Mouse (Mus musculus) frontal cortex, postnatal 36 days (tissue): Measurements from ENCODE around the gene Mamld1.
"Not testable (repeated sequence)": the region's sequence is repeated elsewhere in the genome, so short reads cannot be mapped to it uniquely, and the experiment has no call there.

Experiments used
- DNase-seq, 2 experiments: peaks; one replicate each; pipeline ENCODE4 v3.0.0; 2022; ENCODE audit warnings: low spot score in 2 of 2

The Mamld1 gene

GRCm38 (mm10) chrX:71049864-71050576, at the start of gene Mamld1:
Mamld1 (plus strand) TSS chrX:71050256.
- peak; percentile 79 to 81 for DNase-seq

DNA sequence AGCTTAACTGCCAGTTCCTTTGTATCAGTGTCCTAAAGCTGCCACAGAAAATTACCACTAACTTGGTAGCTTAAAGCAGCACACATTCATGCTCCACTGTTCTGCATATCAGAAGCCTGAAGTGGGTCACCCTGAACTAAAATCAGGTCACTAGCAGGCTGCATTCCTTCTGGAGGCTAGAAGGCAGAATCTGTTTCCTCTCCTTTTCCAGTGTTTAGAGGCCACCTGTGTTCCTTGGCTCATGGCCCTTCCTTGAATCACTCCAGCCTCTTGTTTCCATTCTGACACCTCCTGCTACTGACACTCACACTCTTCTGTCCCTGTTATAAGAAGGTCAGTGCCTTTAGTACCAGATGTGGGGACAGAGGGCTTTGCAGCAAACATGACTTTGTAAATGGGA, 25.3 kb upstream of the Mamld1 start:
- no peak for DNase-seq

DNA sequence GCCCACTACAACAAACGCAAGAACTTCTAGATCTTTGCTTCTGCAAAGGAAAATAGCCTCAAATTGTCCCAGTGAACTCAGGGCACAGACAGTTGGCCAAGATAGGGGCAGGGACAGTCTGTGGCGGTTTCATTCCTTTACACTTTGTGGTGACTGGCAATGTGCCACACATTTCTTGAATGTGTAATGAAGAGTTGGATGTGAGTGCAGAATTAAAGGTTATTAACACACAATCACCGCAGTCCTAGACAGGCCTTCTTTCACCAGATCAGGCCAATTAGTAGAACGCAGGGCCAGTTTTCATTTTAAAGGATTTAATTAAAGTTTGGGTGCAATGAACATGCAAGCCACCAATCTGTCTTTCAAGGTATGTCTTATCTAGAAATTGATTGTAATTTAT, 22.0 kb upstream of the Mamld1 start:
- no peak for DNase-seq

DNA sequence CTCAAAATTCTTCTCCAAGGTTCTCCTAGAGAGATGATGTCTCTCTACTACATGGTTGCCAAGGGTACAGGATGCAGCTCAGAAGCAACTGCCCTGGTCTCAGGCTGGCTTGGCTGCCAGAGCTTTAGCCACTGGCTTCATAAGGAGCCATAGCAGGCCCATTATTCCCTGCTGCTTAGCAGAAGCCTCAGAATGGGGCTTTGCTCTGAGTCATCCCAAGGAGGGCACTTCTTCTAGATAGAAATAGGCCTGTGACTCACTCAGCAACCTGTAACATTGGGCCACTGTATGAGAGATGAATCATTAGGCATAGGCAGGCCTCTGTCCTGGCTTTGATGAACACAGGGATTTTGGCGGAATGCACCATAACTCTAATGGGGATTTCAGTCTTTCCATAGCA, 21.1 kb upstream of the Mamld1 start:
- DNase-seq = not testable (repeated sequence)

DNA sequence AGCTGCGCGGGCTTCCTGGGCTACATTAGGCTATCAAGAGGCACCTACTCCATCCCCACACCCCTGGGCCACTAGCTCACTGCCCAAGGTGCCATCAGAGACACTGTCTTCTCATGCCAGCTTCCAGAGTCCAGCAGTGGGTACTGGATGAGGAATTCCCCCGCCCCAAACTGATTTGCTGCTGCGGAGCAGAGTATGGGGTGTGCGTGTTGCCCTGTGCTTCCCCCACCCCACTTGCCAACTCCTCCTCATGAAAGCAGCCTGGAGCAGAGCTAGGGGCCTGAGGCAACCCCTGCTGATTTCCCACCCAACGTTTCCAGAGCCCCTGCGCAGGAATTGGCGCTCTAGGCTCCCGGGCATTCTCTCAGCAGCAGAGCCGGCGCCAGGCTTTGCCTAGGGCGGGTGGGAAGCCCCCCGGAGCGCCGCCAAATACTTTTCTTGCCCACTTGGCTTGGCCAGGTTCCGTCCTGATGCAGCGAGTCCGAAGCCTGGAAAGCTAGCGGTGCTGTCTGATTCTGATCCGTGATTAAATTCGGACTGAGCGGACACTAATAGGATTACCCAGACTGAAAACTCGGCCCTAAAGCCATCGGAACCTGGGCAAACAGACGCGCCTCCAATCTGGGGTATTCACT, 738 bp downstream of the Mamld1 start:
- DNase-seq = peak; percentile 13 to 21

DNA sequence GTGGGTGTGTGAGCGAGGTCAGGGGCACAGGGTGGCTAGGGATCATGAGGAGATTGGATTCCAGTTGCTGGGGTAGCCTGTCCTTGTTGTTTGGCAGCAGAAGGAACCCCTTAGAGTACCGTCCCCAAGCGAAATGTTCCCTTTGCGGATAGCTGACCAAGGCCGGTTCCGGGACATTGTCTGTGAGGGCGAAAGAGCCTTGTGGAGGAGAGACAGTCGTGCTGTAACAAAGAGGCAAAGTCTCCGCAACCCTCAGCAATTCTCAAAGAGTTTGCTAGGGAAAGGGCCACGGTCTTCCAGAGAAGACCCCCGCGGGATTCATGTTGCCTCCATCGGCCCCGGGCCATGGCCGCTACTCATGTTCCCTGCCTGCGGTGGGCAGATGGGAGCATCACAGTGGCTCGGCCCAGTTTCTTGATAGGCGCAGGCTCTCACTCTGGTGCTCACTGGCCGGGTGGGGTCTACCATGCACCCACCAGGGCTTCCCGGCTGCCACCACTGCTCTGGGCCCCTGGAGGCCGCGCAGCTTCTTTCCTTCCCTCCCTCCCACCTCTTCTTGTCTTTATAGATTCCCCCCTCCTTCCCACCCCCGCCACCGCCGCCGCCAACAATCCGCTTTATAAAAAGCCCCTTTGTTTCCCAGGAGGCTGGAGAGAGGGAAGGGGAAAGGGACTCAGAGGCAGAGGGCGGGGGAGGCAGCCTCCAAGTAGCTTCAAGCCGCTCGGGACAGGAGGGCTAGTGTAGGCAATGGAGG, 1.5 kb downstream of the Mamld1 start:
- DNase-seq = peak in 1 of 2 experiments; percentile 13

GRCm38 (mm10) chrX:71052115-71052478, 2.0 kb downstream of the Mamld1 start:
- peak; percentile 80 to 81 for DNase-seq

- peak; percentile 4 to 7 for DNase-seq
Measured at GRCm38 (mm10) chrX:71052481-71053216, 2.6 kb downstream of the Mamld1 start.

GRCm38 (mm10) chrX:71053246-71053645, 3.2 kb downstream of the Mamld1 start:
- no peak for DNase-seq

DNA sequence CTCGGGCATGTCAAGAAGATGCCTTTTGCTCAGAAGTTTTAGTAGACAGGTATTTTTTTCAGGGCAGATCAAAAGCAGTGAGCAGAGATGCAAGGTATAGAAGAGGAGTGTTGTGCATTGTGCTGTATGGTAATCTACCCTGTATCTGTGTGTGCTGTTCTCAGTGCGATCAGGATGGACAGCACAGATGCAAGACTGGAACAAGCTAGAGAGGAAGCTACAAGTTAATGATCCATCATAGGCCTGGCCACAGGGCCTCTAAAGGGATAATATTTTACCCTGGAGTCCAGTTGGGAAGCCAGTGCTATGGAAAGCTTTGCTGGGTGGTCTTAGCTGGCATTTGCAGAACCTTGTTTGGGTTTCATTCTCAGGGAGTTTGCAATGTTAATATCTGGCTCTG, 6.9 kb downstream of the Mamld1 start:
- no peak for DNase-seq

DNA sequence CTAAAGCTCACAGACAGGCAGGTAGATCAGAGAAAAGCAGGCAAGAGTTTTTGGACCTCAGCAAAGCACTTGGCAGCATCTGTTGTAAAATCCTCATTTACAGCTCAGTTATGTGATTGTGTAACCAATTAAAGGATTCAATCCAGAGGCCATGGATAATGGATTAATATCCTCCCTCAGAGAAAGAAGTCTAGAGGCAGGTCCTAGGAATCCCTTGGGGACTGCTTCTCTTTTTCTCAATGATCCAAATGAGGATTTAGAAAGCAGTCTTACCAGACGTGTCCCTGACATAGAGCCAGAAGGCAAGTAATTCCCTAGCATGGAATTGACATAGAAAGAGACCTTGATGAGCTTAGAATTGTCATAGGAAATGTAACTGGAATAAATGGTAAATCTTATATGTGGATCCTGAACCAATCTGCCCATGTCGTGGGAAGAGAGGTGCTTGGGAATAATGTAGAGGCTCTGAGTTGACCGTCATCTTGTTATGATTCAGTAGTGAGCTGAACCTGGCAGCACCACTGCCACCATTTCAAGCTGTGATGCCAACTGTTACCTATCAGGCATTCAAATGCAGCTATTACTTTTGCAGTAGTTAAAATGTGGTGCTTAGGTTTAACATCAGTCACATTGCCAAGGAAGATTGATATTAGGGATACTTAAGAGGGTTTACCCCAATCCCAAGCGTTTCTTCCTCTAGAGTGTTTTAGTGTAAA, 35.2 kb downstream of the Mamld1 start:
- no peak for DNase-seq

DNA sequence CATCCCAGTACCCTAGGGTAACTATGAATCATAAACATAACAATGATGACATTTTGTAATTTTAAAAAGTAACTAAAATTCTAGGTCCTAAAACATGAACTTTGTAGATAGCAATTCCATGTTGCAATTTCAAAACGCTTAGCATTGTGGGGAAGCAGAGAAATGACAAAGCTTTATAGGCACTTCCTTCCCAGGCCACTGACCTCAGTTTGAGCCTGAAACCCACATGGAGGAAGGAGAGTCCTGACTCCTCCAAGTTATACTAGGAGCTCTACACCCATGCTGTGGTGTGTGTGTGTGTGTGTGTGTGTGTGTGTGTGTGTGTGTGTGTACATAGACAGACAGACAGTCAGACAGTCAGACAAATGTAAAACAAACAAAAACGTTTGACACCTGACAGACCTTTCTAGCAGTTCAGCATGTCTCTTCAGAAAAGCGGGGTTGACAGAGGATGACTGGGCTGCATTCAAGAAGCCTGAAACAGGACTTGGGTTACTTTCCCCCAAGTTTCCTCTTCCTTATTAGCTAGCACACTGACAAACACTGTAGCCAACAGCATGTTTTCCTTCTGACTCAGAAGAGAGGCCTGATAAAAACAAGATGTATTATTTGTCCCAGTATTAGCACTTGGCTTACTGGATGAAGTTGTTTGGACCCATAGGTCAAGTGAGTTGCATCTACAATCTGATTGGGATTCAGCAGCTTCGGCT, 37.5 kb downstream of the Mamld1 start:
- DNase-seq = no peak

DNA sequence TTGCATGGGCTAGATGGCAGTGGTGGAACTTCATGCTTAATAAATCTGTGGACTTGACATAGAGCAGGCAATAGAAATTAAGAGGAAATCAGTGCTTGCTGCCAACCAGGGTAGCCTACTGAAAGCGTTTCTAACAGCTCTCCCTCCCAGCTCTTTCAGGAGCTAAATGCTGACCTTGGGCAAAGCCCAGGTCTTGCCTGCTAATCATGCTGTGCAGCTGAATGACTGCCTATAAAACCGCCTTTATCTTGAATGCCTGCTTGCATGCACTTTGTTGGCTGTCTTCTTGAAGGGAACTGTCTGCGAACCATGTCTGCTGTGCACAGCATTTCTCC, 38.0 kb downstream of the Mamld1 start:
- no peak for DNase-seq

DNA sequence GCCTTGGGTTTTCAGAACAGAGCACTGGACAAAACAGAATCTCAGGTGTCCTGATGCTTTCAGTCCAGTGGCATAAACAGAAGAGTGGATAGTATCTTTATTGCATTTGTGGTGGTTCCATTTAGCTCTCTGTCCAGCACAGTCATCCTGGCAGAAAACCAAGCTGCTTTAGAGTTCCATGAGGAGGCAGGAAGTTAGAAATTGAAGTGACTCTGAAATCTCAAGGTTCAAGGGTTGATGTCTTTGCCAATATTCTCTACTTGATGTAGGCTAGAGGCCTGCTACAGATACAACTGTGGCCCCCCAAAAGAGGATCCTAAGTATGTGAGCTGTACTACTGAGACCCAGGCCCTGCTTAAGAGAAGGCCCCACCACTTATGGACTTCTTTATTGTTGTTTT, 55.8 kb downstream of the Mamld1 start:
- DNase-seq = no peak

DNA sequence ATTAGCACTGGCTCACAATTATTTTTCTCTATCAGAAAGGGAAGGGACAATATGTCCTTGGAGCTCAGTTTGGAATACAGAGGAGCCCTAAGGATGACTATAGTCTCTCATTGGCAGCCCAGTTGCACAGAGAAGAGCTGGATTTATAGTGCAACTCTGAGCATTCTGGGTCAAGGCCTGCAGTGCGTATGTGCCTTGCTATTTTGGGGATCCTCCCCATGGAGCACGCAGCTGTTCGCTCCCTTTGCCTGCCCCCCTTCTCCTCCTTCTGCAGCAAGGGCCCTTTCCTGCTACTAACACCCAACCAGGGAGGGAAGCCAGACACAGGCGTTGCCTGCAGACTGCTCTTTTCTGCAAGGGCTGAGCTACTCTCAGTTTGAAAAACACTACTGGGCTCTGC, 56.3 kb downstream of the Mamld1 start:
- DNase-seq = peak; percentile 37 to 41

GRCm38 (mm10) chrX:71108056-71108735, 58.1 kb downstream of the Mamld1 start:
- no peak for DNase-seq

- DNase-seq = peak in 1 of 2 experiments; percentile 13
Measured at GRCm38 (mm10) chrX:71110333-71110732, 60.3 kb downstream of the Mamld1 start.

DNA sequence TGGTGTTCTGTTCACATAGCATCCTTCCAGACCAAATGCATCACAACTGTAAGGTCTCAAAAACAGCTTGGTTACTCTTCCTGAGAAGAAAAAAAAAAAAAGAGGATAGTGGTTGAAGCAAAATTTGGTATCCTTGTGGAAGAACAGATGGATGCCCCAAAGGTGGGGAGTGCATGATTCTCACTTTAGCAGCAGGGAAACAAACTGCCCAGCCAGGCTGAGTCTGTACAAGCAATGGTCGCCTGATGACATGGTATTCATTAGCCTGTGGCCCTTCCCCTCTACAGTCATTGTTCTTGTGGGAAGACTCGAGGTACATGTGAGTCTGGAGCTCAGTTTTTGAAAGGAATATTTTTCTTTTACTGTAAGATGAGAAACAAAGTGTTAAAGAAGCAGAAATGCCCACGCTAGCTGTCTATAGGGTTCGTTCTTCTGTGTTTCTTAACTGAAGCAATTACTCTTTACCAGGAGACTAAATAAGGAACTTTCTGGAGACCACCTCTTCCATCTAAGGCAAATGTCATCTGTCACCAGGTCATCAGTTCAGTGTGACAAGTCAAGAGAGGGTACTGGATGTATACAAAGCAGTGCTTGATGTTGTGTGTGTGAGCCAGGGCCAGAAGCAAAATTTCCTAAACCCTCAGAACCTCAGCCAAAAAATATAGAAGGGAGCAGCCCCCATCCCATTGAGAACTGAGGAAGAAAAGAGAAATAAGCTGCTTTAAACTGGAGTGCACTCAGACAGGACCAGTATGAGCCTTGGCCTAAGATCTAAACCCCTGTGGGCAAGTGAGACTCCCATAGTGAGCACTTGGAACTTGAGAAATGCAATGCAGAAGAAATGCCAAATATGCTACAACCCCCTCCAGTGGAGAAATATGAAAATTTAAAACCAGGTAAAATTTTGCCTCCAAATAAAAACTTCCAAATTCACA, 72.6 kb downstream of the Mamld1 start:
- DNase-seq = no peak

- no peak for DNase-seq
Measured at GRCm38 (mm10) chrX:71125013-71125412, 75.0 kb downstream of the Mamld1 start.
